Mouse (Mus musculus): Measurements from ENCODE around the gene Kcnj13. TPM values are rescaled to one million over a fixed set of nuclear protein-coding genes. Genes with fewer than 3 reads are reported as not detected.

Kcnj13 gene
- polyA plus RNA-seq, 1 experiment from 2014 or later, result 1.1 TPM

DNA sequence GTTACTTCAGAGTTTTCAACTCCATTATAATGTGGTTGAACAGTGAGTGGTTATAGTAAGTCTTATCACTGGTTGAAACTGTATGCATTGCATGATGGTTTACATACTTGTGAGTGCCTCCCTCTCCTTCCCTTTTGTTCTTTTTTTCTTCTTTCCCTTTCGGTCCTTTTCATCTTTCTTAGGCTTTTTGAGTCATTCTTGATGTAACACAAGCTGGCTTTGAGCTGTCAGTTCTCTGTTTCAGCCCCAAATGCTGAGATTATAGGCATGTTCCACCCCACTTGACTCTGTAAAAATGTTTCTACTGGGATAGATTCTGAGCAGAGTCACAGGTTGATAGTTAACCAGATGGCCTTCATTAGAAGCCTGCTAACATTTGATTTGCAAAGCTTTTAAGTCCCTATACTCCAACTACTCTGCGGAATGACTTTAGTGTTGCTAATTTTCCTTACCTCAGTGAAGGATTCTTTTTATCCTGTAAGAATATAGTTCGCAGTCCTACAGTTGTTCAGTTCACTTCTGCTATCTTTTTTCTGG lies 16.4 kb downstream of the Kcnj13 start:
- WGBS, result 78% methylated on average over 3 of the region's 3 CpGs
- H3K9ac ChIP-seq (replicated peaks), result no peak overlapping the region
- no peak overlapping the region for H3K4me2 ChIP-seq
- no peaks in the 10 kb centered on the region for H3K4me1 ChIP-seq
- H3K4me3 ChIP-seq (replicated peaks), result no peak overlapping the region
- H3K36me3 ChIP-seq, result peaks cover 7% of the 10 kb centered on the region
- ATAC-seq (ENCODE audit: low FRiP score), result no peak
- no peaks in the 10 kb centered on the region for H3K27me3 ChIP-seq (replicated peaks)
- H3K9me3 ChIP-seq (replicated peaks), result no peaks in the 10 kb centered on the region
- no peak overlapping the region for H3K27ac ChIP-seq (replicated peaks)

DNA sequence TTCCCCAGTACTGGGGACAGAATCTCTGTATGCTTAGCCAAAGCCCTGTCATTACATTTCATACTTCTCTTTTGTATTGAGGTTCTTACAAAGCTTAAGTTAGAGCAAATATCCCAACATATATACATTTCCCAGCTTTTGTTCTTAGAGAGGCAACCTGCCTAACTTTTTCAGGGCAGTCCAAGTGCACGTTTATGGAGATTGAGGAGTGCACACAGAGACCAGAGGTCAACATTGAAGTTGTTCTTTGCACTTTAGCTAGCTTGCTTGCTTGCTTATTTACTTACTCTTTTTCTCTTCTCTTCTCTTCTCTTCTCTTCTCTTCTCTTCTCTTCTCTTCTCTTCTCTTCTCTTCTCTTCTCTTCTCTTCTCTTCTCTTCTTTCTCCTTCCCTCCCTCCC lies 34.3 kb downstream of the Kcnj13 start:
- no peaks in the 10 kb centered on the region for H3K9me3 ChIP-seq (replicated peaks)
- ATAC-seq (ENCODE audit: low FRiP score), result no peak
- H3K9ac ChIP-seq (replicated peaks), result no peak overlapping the region
- H3K36me3 ChIP-seq, result peaks cover 17% of the 10 kb centered on the region
- WGBS, result 67% methylated on average over 1 of the region's 1 CpGs
- no peaks in the 10 kb centered on the region for H3K4me1 ChIP-seq
- no peak overlapping the region for H3K4me2 ChIP-seq
- H3K4me3 ChIP-seq (replicated peaks), result no peak overlapping the region
- H3K27ac ChIP-seq (replicated peaks), result no peak overlapping the region
- H3K27me3 ChIP-seq (replicated peaks), result no peaks in the 10 kb centered on the region

DNA sequence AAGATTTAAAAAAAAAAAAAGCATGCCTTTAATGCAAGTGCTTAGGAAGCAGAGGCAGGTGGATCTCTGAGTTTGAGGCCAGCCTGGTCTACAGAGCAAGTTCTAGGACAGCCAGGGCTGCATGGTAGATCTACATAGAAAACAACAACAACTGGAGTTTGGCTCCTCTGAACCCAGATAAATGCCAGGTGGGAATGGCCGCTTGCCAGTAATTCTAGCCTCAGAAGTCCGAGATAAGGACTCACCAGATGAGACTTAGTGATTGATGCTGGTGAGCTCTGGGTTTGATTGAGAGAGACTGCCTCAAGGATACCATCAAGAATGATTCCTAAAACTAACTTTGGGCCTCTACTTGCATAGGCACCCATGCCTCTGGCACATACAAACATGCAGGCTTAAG lies 44.0 kb downstream of the Kcnj13 start:
- H3K27ac ChIP-seq (replicated peaks), result no peak overlapping the region
- peaks cover 7% of the 10 kb centered on the region; the same call in 1 of the 2 replicates for H3K36me3 ChIP-seq
- WGBS, result 86% methylated on average over 2 of the region's 2 CpGs
- no peak overlapping the region for H3K9ac ChIP-seq (replicated peaks)
- H3K4me3 ChIP-seq (replicated peaks), result no peak overlapping the region
- ATAC-seq (ENCODE audit: low FRiP score), result no peak
- no peaks in the 10 kb centered on the region for H3K4me1 ChIP-seq
- no peaks in the 10 kb centered on the region for H3K27me3 ChIP-seq (replicated peaks)
- no peak overlapping the region for H3K4me2 ChIP-seq
- H3K9me3 ChIP-seq (replicated peaks), result no peaks in the 10 kb centered on the region

Other genes with a start within 250 kb of the Kcnj13 start
- 71.9 and 84.7 TPM in 2 replicates for gene Ecel1, start 238.2 kb downstream of the Kcnj13 start, polyA plus RNA-seq (2015; fragmentation: Nextera tagmentation; extraction: Ambion mirVana)
- gene Prss56, start 211.4 kb downstream of the Kcnj13 start, polyA plus RNA-seq (2015; fragmentation: Nextera tagmentation; extraction: Ambion mirVana), result 4.0 and 5.3 TPM in 2 replicates
- 0.33 and 0.37 TPM in 2 replicates for gene Chrnd, start 204.1 kb downstream of the Kcnj13 start, polyA plus RNA-seq (2015; fragmentation: Nextera tagmentation; extraction: Ambion mirVana)
- 1.2 and 1.5 TPM in 2 replicates for gene Chrng, start 190.1 kb downstream of the Kcnj13 start, polyA plus RNA-seq (2015; fragmentation: Nextera tagmentation; extraction: Ambion mirVana)
- gene Eif4e2, start 180.8 kb downstream of the Kcnj13 start, polyA plus RNA-seq (2015; fragmentation: Nextera tagmentation; extraction: Ambion mirVana), result 93.4 and 101 TPM in 2 replicates
- 1.2 and 2.3 TPM in 2 replicates for gene Efhd1, start 130.4 kb downstream of the Kcnj13 start, polyA plus RNA-seq (2015; fragmentation: Nextera tagmentation; extraction: Ambion mirVana)
- gene Gigyf2, start 67.7 kb downstream of the Kcnj13 start, polyA plus RNA-seq (2015; fragmentation: Nextera tagmentation; extraction: Ambion mirVana), result 61.7 and 63.0 TPM in 2 replicates
- 2.0 and 5.5 TPM in 2 replicates for gene Snorc, start 75.5 kb upstream of the Kcnj13 start, polyA plus RNA-seq (2015; fragmentation: Nextera tagmentation; extraction: Ambion mirVana)
- gene Neu2, start 115.2 kb upstream of the Kcnj13 start, polyA plus RNA-seq (2015; fragmentation: Nextera tagmentation; extraction: Ambion mirVana), result 0.51 and 4.7 TPM in 2 replicates
- gene Ngef, start 179.1 kb upstream of the Kcnj13 start, polyA plus RNA-seq (2015; fragmentation: Nextera tagmentation; extraction: Ambion mirVana), result 30.9 and 32.6 TPM in 2 replicates
- gene Inpp5d, start 225.6 kb upstream of the Kcnj13 start, polyA plus RNA-seq (2015; fragmentation: Nextera tagmentation; extraction: Ambion mirVana), result 3.2 and 7.6 TPM in 2 replicates